Mouse (Mus musculus): ENCODE measurements around the gene Ccn2. TPM values are rescaled to one million over a fixed set of nuclear protein-coding genes. Genes with fewer than 3 reads are reported as not detected.

Gene Ccn2
- total and polyA plus RNA-seq, 2 experiments from 2014 or later: 5.3 to 7.7 TPM

- WGBS: 74% methylated on average over 2 of the region's 2 CpGs
- no peak overlapping the region for H3K4me2 ChIP-seq (ENCODE audit: low read depth, low read length)
- H3K9ac ChIP-seq (replicated peaks; ENCODE audit: low read length): no peak overlapping the region
- no peak for TF ChIP-seq CTCF (IDR thresholded peaks at IDR 0.05; ENCODE audit: low read depth)
- no peaks in the 10 kb centered on the region for H3K9me3 ChIP-seq (ENCODE audit: low read length)
- no peak for DNase-seq (ENCODE audit: low spot score)
- no peak overlapping the region for H3K4me3 ChIP-seq (ENCODE audit: low read length)
- H3K36me3 ChIP-seq (ENCODE audit: insufficient read depth, low read length): no peaks in the 10 kb centered on the region
- no peaks in the 10 kb centered on the region for H3K27me3 ChIP-seq (ENCODE audit: insufficient read depth, low read length)
- no peaks in the 10 kb centered on the region; the same call in 1 of the 2 replicates for H3K4me1 ChIP-seq (ENCODE audit: insufficient read depth, low read length)
- no peak overlapping the region for H3K27ac ChIP-seq
- ATAC-seq: no peak
These were observed 2.9 kb upstream of the Ccn2 start for GRCm38 (mm10) chr10:24592318-24592717.

DNA sequence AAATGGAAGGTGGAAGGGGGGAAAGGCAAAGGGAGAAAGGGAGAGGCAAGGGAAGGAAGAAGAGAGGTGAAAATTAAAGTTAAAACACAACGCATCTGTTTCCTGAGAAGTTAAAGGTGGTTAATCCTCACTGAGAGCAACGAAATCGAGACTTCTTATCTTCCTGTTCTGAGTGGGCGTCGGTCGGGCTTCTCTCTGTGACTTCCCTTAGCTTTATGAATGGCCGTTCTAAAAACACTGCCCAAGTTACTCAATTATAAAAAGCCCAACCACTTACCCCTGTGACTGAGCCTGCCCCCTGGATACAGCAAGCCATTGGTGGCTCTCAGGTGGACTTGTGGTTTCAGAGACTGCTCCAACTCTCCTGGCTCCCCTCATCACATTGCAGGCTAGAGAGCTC, 2.3 kb upstream of the Ccn2 start:
- DNase-seq (ENCODE audit: low spot score) (no peak), ATAC-seq (no peak)
- no peaks in the 10 kb centered on the region for H3K9me3 ChIP-seq (ENCODE audit: low read length)
- no peaks in the 10 kb centered on the region for H3K36me3 ChIP-seq (ENCODE audit: insufficient read depth, low read length)
- no peak overlapping the region for H3K27ac ChIP-seq
- H3K4me3 ChIP-seq (ENCODE audit: low read length): no peak overlapping the region
- H3K9ac ChIP-seq (replicated peaks; ENCODE audit: low read length): no peak overlapping the region
- no peak overlapping the region for H3K4me2 ChIP-seq (ENCODE audit: low read depth, low read length)
- no peak for TF ChIP-seq CTCF (IDR thresholded peaks at IDR 0.05; ENCODE audit: low read depth)
- H3K27me3 ChIP-seq (ENCODE audit: insufficient read depth, low read length): no peaks in the 10 kb centered on the region
- 78% methylated on average over 7 of the region's 7 CpGs for WGBS
- H3K4me1 ChIP-seq (ENCODE audit: insufficient read depth, low read length): no peaks in the 10 kb centered on the region; the same call in 1 of the 2 replicates

DNA sequence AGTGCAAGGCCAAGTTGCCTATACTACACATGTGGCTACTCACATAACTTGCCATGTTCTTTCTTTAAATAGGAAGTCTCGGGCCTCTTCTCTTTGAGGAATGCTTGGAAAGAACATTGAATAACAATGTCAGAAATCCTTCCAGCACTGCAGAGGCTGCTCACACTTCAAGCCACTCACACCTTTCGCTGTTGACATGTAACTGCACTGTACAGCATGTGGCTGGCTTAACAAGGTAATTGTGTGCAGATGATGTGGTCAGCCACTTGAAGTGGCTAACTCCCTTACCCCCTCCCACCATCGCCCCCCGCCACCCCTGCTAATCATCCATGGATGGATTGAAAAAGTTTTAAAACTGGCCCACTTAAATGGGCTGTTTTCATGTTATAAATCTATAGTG, 1.7 kb upstream of the Ccn2 start:
- Histone ChIP-seq H3K36me3 (ENCODE audit: insufficient read depth, low read length) (no peaks in the 10 kb centered on the region), H3K27me3 (ENCODE audit: insufficient read depth, low read length) (no peaks in the 10 kb centered on the region), H3K4me1 (ENCODE audit: insufficient read depth, low read length) (no peaks in the 10 kb centered on the region; the same call in 1 of the 2 replicates), H3K9ac (replicated peaks; ENCODE audit: low read length) (no peak overlapping the region), H3K9me3 (ENCODE audit: low read length) (no peaks in the 10 kb centered on the region), H3K4me3 (ENCODE audit: low read length) (no peak overlapping the region), H3K27ac (no peak overlapping the region), H3K4me2 (ENCODE audit: low read depth, low read length) (no peak overlapping the region)
- TF ChIP-seq CTCF (IDR thresholded peaks at IDR 0.05; ENCODE audit: low read depth): no peak
- DNase-seq (ENCODE audit: low spot score) (no peak), ATAC-seq (no peak)
- 87% methylated on average over 4 of the region's 4 CpGs for WGBS

DNA sequence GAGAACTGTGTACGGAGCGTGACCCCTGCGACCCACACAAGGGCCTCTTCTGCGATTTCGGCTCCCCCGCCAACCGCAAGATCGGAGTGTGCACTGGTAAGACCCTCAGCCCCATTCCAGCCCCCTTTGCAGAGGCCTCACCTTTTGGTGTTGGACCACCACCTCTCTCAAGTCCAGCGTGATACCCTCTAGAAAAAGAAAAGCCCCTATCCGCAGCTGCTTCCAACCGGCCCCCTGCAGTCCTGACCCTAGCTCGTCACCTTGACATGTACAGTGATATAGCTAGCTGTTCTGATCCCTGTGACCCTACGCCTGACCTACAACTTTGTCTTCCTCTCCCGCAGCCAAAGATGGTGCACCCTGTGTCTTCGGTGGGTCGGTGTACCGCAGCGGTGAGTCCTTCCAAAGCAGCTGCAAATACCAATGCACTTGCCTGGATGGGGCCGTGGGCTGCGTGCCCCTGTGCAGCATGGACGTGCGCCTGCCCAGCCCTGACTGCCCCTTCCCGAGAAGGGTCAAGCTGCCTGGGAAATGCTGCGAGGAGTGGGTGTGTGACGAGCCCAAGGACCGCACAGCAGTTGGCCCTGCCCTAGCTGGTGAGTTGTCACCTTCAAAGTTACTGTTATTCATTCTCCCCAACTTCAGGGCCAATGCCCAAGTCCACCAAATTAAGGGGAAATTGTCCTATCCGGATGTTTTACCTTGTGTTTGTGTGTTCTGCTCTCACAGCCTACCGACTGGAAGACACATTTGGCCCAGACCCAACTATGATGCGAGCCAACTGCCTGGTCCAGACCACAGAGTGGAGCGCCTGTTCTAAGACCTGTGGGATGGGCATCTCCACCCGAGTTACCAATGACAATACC, 994 bp downstream of the Ccn2 start:
- TF ChIP-seq CTCF (IDR thresholded peaks at IDR 0.05; ENCODE audit: low read depth): no peak
- WGBS: 11% methylated on average over 31 of the region's 31 CpGs
- no peaks in the 10 kb centered on the region for H3K27me3 ChIP-seq (ENCODE audit: insufficient read depth, low read length)
- no peaks in the 10 kb centered on the region for H3K9me3 ChIP-seq (ENCODE audit: low read length)
- no peaks in the 10 kb centered on the region; the same call in 1 of the 2 replicates for H3K4me1 ChIP-seq (ENCODE audit: insufficient read depth, low read length)
- H3K4me2 ChIP-seq (ENCODE audit: low read depth, low read length): peak overlapping the region; percentile 71
- peak overlapping the region; percentile 70 for H3K9ac ChIP-seq (replicated peaks; ENCODE audit: low read length)
- H3K36me3 ChIP-seq (ENCODE audit: insufficient read depth, low read length): no peaks in the 10 kb centered on the region
- ATAC-seq (peak; percentile 48), DNase-seq (ENCODE audit: low spot score) (peak; percentile 58)
- H3K27ac ChIP-seq: peak overlapping the region; percentile 68; the same call in 1 of the 2 replicates
- H3K4me3 ChIP-seq (ENCODE audit: low read length): peak overlapping the region; percentile 64

GRCm38 (mm10) chr10:24596869-24597339, 1.7 kb downstream of the Ccn2 start:
- Histone ChIP-seq H3K4me3 (ENCODE audit: low read length) (no peak overlapping the region), H3K36me3 (ENCODE audit: insufficient read depth, low read length) (no peaks in the 10 kb centered on the region), H3K4me1 (ENCODE audit: insufficient read depth, low read length) (no peaks in the 10 kb centered on the region; the same call in 1 of the 2 replicates), H3K4me2 (ENCODE audit: low read depth, low read length) (peak overlapping the region; percentile 71; the same call in 1 of the 2 replicates), H3K9me3 (ENCODE audit: low read length) (no peaks in the 10 kb centered on the region), H3K9ac (replicated peaks; ENCODE audit: low read length) (no peak overlapping the region), H3K27me3 (ENCODE audit: insufficient read depth, low read length) (no peaks in the 10 kb centered on the region), H3K27ac (no peak overlapping the region)
- DNase-seq (ENCODE audit: low spot score) (peak; percentile 55), ATAC-seq (no peak)
- WGBS: 43% methylated on average over 7 of the region's 7 CpGs
- TF ChIP-seq CTCF (IDR thresholded peaks at IDR 0.05; ENCODE audit: low read depth): no peak

- TF ChIP-seq CTCF (IDR thresholded peaks at IDR 0.05; ENCODE audit: low read depth): no peak
- H3K4me2 ChIP-seq (ENCODE audit: low read depth, low read length): no peak overlapping the region
- H3K36me3 ChIP-seq (ENCODE audit: insufficient read depth, low read length): no peaks in the 10 kb centered on the region
- no peak for ATAC-seq
- no peak for DNase-seq (ENCODE audit: low spot score)
- no peak overlapping the region for H3K27ac ChIP-seq
- H3K27me3 ChIP-seq (ENCODE audit: insufficient read depth, low read length): no peaks in the 10 kb centered on the region
- no peaks in the 10 kb centered on the region; the same call in 1 of the 2 replicates for H3K4me1 ChIP-seq (ENCODE audit: insufficient read depth, low read length)
- H3K9me3 ChIP-seq (ENCODE audit: low read length): no peaks in the 10 kb centered on the region
- H3K4me3 ChIP-seq (ENCODE audit: low read length): no peak overlapping the region
- 71% methylated on average over 4 of the region's 4 CpGs for WGBS
- H3K9ac ChIP-seq (replicated peaks; ENCODE audit: low read length): no peak overlapping the region
These were observed 2.5 kb downstream of the Ccn2 start for GRCm38 (mm10) chr10:24597789-24598188.

DNA sequence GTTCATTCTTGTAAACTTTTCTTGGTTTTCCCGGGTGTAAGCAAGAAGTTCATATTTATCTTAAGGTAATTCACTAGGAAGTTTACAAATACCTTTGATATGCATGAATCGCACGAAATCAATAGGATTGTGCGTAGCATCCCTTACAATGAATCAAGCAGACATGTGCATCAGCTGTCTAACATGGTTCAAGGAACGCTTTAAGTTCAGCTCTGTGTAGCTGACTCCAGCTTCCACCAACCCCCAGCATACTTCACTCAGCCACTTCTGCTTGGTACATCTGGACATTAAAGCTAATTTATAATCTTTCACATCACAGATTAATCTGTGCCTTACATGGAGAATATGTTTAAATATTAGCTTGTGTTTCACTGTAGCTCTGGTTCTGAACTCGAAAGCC, 3.5 kb downstream of the Ccn2 start:
- no peaks in the 10 kb centered on the region for H3K36me3 ChIP-seq (ENCODE audit: insufficient read depth, low read length)
- no peaks in the 10 kb centered on the region; the same call in 1 of the 2 replicates for H3K4me1 ChIP-seq (ENCODE audit: insufficient read depth, low read length)
- no peak overlapping the region for H3K4me2 ChIP-seq (ENCODE audit: low read depth, low read length)
- H3K9ac ChIP-seq (replicated peaks; ENCODE audit: low read length): no peak overlapping the region
- DNase-seq (ENCODE audit: low spot score): no peak
- ATAC-seq: no peak
- no peak overlapping the region for H3K4me3 ChIP-seq (ENCODE audit: low read length)
- H3K9me3 ChIP-seq (ENCODE audit: low read length): no peaks in the 10 kb centered on the region
- 81% methylated on average over 6 of the region's 6 CpGs for WGBS
- no peak for TF ChIP-seq CTCF (IDR thresholded peaks at IDR 0.05; ENCODE audit: low read depth)
- no peak overlapping the region for H3K27ac ChIP-seq
- no peaks in the 10 kb centered on the region for H3K27me3 ChIP-seq (ENCODE audit: insufficient read depth, low read length)

Data from hindbrain, postnatal 0 days (tissue).